Mouse (Mus musculus): Measurements from ENCODE around the gene Adss. TPM values are rescaled to one million over a fixed set of nuclear protein-coding genes. Genes with fewer than 3 reads are reported as not detected.

Adss gene
- 219 TPM for polyA plus RNA-seq (2014; fragmentation: Illumina TruSeq; extraction: RNeasy Lipid Tissue Mini Kit (QIAGEN cat#74804); ENCODE audit: low read depth, low replicate concordance)

DNA sequence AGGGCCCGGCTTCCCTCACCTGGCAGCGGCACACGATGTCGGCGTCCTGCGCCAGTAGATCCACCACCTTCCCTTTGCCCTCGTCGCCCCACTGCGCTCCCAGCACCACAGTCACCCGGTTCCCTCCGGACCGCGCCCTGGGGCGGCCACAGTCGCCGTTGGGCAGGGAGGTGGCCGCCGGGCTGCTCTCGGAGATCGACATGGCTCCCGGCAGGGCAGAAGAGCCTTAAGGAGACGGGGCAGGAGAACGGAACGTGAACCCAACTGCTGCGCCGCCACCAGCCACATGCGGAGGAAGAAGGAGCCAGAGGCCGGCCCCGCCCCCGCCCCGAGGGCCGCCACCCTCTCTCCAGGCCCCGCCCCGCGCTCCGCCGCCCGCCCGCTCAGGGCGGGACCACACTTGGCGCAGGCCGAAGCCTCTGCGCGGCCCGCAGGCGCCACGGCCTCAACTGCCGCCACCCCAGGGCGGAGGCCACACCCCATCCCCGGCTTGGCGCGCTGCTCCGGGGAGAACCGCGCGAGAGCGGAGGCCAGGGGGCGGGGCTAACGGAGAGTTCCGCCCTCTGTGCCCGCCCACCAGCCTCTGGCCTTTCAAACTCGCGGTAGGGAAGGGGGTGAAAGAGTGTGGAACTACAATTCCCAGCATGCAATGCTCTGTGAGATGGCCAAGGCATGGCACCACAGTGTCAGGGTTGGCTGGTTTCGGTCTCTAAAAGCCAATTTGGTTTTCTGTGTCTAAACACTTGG, at the start of gene Adss:
Gene Adss (minus strand): TSS at position 319 of the 747 bp plus-strand sequence.

DNA sequence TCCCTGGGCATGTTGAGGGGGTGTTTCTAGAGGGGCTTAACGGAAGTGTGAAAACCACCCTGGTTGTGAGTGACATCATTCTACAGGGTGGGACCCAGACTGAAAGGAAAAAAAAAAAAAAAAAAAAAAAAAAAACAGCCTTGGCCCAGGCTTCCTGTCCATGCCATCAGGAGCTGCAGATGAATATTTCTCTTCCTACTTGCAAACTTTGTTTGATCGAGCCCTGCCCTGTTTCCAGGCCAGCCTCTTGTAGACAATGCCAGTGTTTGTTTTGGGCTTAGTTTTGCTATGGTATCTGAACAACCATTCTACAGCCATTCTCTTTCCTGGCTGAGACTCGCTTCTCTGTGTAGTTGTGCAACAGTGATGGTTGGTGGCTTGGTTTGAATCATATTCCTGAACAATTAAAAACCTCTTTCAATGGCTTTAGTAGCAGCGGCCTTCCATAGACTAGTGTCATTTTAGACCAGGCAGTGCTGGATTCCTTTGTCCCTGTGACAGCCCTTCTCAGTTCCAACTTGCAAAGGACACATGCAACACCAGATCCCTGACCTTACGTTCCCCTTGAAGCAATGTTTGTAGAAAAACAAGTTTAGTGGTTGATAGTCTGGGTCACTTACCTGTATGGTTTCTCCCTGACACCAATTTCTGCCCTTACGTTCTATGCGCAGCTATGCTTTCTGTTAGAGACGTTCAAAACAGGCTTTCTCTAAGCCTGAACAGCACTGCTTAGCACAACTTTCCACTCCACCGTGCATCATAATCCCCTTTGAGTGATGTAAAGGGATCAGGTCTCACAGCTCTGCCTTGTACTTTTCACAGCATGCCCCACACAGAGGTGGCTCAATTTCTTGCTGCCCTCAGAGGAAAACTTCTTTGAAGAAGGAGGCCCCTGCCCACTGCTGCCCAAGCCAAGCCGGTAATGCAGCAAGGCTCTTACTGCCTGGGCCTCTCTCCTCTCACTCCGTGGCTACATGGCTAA, 67.0 kb downstream of the Adss start, which contains the start of gene 1700016C15Rik:
Gene 1700016C15Rik (plus strand): TSS at position 772 of the 982 bp plus-strand sequence.

Other genes with a start within 250 kb of the Adss start
- gene 1700016C15Rik, start 66.7 kb downstream of the Adss start, polyA plus RNA-seq (2014; fragmentation: Illumina TruSeq; extraction: RNeasy Lipid Tissue Mini Kit (QIAGEN cat#74804); ENCODE audit: low read depth, low replicate concordance): 243 TPM
- gene Catspere2, start 186.9 kb upstream of the Adss start, polyA plus RNA-seq (2014; fragmentation: Illumina TruSeq; extraction: RNeasy Lipid Tissue Mini Kit (QIAGEN cat#74804); ENCODE audit: low read depth, low replicate concordance): 105 TPM